Mouse (Mus musculus): Measurements from ENCODE around the gene Hbs1l.

The Hbs1l gene

DNA sequence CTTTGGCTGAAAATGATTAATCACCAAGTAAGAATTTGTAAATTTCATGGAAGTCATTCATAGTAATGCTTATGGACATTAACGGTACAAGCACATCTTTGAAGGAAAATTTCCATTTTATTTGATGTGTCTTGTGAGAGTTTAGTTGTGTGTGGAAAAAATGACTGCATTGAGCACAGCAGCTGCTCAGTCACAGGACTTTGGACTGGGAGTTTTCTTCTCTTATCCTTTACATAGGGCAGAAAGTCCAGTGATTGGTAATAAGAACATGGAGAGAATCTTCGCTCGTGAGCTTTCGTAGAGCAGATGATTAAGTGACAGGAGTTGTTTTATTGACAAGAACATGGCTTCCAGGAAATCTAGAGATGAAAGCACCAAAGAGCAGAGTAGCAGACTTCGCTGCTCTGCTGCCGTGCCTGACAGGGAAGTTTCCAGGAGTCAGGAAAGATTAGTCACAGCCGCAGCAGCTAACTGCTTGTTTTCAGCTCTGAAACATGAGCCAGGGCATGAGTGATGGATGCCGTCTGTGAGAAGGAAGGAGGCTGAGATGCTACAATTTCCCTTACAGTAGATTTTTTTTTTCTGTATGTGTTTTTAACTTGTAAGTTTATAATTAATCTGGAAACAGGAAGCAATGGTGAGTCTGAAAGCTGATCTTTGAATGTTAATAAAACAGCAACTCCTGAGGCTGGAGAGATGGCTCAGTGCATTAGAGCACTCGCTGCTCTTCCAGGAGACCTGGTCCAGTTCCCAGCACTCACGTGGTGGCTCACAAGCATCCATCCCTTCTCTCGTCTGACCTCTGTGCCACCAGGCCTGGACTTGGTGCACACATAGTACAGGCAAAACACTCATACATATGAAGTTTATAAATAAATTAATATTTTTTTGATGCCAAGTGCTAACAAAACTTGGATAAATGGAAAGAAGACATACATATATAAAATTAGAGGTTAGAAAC lies 9.2 kb downstream of the Hbs1l start:
- no peak for DNase-seq (ENCODE audit: low read depth in 2 of 2, low spot score in 2 of 2)

DNA sequence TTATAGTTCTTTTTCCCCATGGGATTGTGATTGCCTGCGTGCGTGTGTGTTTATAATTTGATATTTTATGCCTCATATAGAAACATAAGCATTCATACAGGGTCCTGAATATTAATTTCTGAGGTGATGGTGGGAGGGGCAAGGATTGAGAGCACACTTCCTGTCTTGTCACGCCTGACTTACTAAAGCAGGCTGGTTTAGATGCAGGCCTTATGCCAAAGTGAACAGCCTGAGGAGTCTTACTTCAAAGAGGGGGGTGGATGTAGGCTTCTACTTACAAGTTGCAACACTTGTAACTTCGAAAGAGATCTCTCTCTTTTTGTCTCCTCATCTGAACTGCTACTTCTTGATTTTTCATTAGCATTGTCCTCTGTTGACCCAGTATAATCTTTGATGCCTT lies 18.0 kb downstream of the Hbs1l start:
- no peak for DNase-seq (ENCODE audit: low read depth in 2 of 2, low spot score in 2 of 2)

DNA sequence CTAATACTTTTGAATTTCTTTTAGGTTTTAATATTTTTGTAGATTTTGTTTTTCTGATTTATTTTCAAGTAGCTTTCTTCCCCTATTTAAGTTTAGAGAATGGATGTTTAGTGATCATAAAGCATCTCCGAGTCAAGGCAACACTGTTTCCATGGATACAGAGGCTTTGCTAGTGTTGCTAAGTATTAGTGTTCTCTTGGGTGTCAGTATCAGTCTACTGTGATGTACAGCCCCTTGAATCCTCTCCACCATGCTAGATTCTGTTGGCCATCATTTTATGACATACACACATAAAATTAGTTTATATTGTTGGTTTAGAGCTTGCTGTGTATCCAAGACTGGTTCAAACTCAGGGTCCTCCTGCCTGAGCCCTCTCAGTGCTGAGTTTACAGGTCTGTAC lies 20.3 kb downstream of the Hbs1l start:
- no peak for DNase-seq (ENCODE audit: low read depth in 2 of 2, low spot score in 2 of 2)

DNA sequence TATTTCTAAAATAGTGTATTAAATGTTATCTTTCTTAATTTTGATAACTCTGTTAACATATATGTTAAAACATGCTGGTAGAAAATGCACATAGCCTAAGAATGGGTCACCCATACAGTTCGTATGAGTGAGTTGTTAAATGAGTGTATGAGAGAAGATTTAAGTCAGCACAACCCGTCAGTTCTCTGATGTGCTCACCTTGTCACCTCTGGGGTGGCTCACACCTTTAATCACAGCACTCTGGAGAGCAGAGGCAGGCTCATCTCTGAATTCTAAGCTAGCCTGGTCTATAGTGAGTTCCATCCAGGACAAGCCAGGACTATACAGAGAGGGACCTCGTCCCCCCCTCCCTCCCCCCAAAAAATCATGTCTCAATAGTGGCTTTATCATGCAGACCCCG lies 22.5 kb downstream of the Hbs1l start:
- DNase-seq (ENCODE audit: low read depth in 2 of 2, low spot score in 2 of 2), result no peak

DNA sequence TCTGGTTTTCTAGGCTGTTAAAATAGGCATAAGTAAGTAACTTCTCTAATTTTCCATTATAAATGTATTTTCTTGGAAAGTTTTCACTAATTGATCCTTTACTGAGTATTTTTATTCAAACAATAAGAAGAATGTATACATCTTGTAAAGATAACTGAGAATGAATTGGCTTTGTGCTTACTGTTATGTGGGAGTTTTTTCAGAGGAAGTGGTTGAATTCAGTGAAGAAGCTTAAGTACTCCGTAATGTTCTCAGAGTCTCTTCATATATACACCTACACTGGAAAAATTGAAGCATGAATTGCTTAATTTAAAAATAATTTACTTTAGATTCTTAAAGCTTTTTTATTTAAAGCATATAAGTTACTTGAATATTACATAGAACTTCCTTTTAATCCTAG lies 23.2 kb downstream of the Hbs1l start:
- DNase-seq (ENCODE audit: low read depth in 2 of 2, low spot score in 2 of 2), result no peak

DNA sequence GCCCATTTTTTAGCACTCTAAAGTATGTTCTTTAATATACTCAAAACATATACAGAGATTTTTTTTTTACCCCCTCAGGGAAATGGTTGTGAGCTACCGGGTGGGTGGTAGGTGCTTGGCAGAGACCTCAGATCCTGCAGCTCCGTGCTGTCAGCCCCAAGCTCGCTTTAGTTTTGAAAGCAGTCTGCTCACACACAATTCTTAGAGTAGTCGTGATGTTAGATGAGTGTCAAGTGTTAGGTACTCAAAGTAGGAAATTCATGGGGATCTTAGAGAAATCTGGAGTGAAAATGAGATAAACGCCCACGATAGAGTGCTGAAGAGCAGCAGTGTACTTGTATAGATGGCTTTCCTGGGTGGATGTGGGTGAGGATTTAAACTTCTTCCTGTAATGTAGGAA lies 24.8 kb downstream of the Hbs1l start:
- no peak for DNase-seq (ENCODE audit: low read depth in 2 of 2, low spot score in 2 of 2)

DNA sequence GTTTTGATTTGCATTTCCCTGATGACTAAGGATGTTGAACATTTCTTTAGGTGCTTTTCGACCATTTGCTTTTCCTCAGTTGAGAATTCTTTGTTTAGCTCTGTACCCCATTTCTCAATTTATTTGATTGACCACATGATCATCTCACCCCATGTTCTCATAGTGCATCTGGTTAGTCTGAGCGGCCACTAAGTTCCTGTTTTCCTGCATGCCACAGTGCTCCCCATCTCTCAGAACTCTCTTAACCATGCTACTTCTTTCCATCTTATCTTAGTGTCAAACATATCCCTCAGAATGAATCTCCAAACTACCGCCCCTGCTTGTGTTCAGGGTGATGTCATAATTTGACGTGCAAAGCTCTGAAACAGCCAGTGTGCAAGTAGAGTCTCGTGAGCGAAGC lies 30.6 kb downstream of the Hbs1l start:
- DNase-seq (ENCODE audit: low read depth in 2 of 2, low spot score in 2 of 2), result no peak

DNA sequence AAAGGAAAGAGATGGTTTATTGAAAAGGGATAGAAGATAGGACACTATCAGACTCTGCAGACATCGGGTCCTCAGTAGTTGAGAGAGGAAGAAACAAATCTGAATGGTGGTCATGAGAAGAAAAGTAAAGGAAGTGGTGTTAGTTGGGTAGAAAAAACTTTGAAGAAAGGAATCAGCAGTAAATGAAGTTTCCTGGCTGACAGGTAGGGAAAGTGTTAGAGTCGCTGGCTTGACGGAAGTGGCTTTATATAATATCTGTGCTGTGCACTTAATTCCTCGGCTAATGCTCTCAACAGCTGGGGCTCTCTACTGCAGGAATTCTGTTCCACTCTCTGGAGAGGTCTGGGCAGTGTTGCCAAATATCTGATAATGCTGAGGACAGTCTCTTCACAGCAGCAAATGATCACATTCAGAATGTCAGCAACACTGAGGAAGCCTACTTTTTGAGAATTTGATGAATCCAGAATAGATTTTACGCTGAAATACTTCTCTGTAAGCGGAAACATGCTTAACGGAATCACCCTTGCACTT lies 31.9 kb downstream of the Hbs1l start:
- no peak for DNase-seq (ENCODE audit: low read depth in 2 of 2, low spot score in 2 of 2)

DNA sequence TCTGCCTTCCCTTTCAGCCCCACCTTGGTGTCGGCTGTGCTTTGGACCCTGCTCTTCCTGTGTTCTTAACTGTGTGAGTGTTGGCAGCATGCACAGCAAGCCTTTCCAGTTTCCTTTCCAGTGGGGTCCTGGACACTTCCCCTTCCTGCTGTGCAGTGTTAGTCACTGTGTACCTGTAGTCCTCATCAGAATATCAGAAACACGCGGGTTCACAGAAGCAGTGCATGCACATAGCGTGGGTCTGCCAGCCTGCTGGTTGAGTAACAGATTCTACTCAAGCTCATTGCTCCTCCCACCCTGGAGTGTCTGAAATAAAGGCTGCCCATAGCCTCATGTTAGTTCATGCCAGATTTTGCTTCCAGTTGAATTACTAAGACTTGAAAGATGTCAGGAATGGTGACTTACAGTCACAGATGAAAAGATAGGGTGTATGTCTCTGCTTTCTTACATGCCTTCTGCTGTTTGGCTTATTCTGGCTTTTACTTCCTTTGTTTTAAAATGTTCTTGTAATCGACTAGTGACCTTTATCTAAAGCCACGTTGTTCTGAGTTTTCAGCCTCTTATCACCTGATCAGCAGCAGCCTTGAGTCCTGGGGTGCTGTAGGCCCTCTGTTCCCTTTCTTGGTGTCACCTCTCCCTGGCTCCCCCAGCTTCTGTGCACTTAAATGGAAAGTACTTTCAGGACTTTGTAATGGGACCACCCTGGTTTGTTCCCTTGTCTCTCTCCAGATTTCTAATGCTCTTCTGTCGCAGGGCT lies 38.7 kb downstream of the Hbs1l start:
- DNase-seq (ENCODE audit: low read depth in 2 of 2, low spot score in 2 of 2), result no peak

DNA sequence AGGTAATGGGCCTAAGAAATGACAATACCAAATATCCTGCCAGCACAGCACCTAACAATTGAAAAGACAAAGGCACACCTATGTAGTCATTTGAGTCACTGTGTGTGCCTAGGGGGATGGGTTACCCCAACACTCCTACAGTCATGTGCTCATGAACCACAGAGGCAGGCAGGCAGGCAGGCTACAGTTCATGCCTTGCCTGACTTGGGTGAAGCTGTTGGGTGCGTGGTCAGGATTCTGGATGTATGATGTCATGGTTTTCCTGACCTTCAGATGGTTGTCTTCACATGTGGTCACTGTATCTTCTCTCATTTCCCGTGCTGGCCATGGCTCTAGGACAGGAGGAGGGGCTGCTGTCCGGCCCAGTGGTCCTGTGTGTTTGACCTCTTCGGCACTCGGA lies 39.8 kb downstream of the Hbs1l start:
- DNase-seq (ENCODE audit: low read depth in 2 of 2, low spot score in 2 of 2), result no peak

DNA sequence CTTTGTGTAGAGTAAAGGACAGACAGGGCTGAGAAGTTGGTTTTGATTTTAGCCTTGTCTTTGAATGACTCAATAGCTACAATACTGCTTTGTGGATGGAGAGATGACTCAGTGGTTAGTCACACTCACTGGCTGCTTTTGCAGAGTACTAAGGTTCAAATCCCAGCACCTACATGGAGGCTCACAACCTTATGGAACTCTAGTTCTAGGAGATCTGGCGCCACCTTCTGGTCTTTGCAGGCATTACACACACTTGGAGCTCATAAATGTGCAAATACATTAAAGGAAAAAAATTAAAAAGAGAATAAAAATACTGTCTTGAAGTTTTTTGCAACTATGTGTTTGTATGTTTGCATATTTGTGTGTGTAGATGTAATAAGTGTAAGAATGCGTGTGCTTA lies 41.4 kb downstream of the Hbs1l start:
- peak; percentile 51 to 68 for DNase-seq (ENCODE audit: low read depth in 2 of 2, low spot score in 2 of 2)

DNA sequence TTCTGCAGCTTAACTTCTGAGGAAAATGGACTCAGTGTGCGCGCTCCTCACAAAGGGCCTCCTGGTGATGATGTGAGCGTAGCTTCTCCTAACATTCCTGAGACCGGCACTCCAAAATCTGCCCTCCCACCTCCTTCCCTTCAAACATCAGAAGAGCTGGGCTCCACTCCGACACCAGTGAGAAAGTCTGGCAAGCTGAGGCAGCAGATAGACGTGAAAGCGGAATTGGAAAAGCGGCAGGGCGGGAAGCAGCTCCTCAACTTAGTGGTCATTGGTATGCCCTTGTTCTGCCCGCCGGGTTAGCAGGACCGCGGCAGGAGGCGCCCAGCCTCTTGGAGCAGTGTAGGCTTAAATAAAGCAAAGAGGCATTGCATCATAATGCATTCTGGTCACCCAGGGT lies 45.9 kb downstream of the Hbs1l start:
- no peak for DNase-seq (ENCODE audit: low read depth in 2 of 2, low spot score in 2 of 2)

DNA sequence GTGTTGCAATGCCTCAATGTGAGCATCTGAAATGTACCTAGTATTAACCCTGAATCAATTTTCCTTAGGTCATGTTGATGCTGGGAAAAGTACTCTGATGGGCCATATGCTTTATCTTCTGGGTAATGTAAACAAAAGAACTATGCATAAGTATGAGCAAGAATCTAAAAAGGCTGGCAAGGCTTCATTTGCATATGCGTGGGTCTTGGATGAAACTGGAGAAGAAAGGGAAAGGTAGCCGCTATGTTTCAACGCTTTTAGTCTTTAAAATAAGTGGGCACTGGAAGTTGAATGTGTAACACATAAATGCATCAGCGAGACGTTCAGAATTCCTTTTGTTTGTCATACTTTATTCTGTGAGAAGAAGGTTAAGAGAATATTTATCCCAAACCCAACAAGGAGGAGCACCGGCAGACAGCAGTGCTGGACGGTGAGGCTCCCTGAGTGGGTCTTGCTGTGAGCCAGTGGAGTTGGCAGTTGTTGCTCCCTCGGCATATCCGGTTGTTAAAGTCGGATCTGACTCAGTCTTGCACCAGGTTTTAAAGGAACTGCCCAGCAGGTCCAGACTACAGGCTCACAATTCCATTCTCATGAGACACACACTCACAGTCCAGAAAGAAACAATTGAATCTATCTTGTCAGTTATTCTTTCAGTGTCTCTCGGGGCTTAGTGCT lies 46.7 kb downstream of the Hbs1l start:
- no peak for DNase-seq (ENCODE audit: low read depth in 2 of 2, low spot score in 2 of 2)

DNA sequence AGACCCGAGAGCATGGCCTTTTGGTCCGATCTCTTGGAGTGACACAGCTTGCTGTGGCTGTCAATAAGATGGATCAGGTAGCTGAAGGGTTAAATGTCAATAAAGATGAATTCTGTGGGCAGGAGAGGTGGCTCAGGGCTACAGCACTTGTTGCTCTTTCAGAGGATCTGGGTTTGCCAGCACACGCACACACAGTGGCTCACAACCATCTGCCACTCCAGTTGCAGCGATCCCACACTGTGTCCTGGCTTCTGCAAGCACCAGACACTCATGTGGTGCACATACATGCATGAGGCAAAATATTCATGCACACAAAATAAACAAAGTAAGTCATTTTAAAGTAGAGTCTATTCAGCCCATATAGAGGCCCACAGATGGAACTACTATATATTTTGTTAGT lies 51.6 kb downstream of the Hbs1l start:
- DNase-seq (ENCODE audit: low read depth in 2 of 2, low spot score in 2 of 2), result no peak

DNA sequence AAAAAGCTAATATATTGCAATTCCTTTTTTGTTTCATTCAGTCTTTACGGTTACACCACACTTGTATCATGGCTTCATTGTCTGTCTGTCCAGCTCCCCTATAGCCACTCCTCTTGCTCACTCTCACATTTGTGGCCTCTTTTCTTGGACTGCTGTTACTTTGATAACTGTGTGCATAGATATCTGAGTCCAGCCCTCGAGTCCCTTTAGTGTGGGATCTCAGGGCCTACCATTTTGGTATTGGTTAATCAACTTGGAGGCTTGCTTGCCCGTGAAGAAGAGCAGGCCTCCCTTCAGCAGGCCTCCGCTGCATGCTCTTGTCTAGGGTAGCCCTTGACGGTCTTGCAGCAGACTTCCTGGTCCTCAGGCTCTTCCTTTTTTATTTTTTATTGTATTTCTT lies 53.7 kb downstream of the Hbs1l start:
- DNase-seq (ENCODE audit: low read depth in 2 of 2, low spot score in 2 of 2), result no peak

DNA sequence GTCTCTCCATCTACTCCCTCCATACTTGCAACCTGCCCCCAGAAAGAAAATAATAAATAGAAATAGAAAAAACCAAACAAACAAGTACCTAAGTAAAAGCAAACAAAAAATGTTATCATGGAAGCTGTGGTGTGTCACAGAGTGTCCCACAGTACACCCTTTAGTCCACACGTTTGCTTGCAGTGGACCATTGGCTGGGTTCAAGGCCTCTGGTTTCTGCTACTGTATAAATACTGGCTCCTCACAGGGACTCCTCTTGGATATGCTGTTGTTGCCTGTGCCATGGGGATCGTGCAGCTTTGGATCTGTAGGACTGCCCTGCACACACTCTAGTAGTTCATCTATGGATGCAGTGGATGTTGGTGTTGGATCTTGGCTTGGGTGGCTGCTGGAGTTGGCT lies 54.2 kb downstream of the Hbs1l start:
- no peak for DNase-seq (ENCODE audit: low read depth in 2 of 2, low spot score in 2 of 2)

DNA sequence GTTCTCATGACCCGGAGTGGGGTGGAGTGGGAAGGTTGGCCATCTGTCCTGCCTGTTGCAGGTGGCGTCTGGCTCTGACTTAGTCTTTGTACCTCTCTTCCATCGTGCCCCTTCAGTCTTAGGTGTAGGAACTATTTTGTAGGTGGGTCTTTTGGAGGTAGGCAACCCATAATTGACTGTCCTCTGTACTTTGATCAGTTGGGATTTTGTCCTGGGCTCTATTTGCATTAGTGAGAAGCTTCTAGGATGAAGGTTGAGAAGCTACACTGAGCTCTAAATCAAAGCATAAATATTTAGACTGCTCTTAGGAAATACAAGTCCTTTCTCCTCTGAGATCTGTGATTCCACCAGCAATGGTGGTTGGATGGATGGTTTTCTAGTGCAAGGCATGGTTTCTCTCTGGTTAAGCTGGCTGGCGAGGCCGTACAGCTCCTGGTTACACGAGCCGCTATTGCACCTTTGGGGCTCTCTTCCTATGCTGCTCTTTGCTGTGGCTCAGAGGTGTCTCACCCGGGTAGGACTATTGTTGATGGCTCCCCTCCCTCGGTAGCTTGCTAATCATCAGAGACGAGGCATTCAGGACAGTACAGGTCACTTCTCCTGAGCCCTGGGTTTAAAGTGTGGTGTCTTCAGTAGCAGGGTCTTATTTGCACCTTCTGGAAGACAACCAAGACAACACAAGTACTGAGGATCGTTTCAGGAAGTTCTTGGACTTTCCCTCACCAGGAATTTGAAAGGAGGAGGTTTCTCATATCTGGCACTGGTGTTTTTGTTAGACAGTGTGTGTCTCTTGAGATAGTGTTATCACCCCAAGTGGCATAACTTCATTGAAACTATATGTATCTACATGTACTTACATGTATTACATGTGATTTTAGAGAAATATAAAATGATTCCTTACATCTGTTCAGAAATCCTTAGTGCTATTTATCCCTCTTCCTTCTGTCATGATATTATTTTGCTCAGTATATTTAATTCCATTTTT lies 55.0 kb downstream of the Hbs1l start:
- no peak for DNase-seq (ENCODE audit: low read depth in 2 of 2, low spot score in 2 of 2)

DNA sequence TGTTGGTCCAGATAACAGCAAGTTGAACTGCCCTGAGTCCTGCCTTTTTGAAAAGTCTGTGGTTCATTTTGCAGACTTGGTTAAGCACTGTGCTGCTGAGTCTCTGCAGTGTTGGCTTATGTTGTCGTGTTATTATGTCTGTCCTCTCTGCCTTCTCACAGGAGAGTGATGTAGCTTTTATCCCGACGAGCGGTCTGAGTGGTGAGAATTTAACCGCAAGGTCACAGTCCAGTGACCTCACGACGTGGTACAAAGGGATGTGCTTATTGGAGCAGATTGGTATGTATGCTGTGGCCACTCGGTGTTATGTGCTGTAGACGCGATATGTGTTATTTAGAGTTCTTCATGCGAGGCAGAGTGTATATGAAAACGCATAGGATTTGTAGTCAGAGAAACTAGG lies 56.0 kb downstream of the Hbs1l start:
- no peak for DNase-seq (ENCODE audit: low read depth in 2 of 2, low spot score in 2 of 2)

DNA sequence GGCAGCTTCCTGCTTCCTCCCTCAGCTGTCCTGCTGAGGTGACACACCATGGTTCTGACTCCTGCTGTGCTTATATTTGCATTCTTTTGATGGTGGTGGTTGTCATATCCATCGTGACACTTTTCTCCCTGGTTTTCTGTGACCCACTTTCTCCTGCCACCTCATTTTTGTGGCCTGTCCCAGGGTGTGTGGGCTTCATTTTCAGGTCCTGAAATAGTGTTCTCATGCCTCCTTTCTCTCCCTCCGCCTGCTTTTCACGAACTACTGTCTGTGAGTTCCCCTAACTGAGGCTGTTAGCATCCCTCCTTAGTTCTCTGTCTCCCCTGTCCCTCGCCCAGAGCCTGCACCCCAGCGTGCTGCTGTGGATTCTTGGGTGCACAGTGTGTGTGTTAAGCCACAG lies 58.1 kb downstream of the Hbs1l start:
- no peak for DNase-seq (ENCODE audit: low read depth in 2 of 2, low spot score in 2 of 2)

DNA sequence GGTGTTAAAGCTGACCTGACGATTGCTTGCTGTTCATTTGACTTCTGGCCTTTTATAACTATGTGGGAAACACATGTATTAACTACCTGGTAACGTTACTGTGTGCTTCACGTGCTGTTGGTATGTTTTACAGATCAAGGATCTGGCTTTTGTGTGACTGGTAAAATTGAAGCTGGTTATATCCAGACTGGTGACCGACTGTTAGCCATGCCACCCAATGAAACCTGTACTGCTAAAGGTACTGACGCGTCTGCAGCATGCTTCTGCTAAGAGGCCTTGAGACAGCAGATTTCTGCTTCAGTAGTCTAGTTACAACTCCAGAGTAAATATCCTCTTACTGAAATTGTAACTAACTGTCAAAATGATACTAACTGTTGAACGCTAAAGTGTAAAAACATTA lies 58.7 kb downstream of the Hbs1l start:
- DNase-seq (ENCODE audit: low read depth in 2 of 2, low spot score in 2 of 2), result no peak

Data from CD8-positive naive resting alpha-beta T cell, adult 2 months (primary cell).